Mouse (Mus musculus): ENCODE data around the gene Dusp5.
"Not testable (repeated sequence)": the region's sequence is repeated elsewhere in the genome, so short reads cannot be mapped to it uniquely, and the experiment has no call there.

The Dusp5 gene

GRCm38 (mm10) chr19:53575296-53576010 lies 46.5 kb downstream of the Dusp5 start:
- DNase-seq (ENCODE audit: low read depth) = no peak

- DNase-seq (ENCODE audit: low read depth) = no peak
These were observed 47.2 kb downstream of the Dusp5 start for GRCm38 (mm10) chr19:53576061-53576460.

- no peak for DNase-seq (ENCODE audit: low read depth)
These were observed 48.3 kb downstream of the Dusp5 start for GRCm38 (mm10) chr19:53577025-53577800.

- peak; percentile 77 for DNase-seq (ENCODE audit: low read depth)
These were observed 49.8 kb downstream of the Dusp5 start for GRCm38 (mm10) chr19:53578597-53579252.

- DNase-seq (ENCODE audit: low read depth) = not testable (repeated sequence)
These were observed 51.4 kb downstream of the Dusp5 start for GRCm38 (mm10) chr19:53580271-53580670.

DNA sequence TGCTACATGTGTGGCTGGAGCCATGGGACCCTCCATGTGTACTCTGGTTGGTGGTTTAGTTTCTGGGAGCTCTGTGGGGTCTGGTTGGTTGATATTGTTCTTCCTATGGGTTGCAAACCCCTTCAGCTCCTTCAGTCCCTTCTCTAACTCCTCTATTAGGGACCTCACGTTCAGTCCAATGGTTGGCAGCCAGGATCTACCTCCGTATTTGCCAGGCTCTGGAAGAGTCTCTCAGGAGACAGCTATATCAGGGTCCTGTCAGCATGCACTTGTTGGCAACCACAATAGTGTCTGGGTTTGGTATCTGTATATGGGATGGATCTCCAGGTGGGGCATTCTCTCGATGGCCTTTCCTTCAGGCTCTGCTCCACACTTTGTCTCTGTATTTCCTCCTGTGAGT lies 58.8 kb downstream of the Dusp5 start:
- not testable (repeated sequence) for DNase-seq (ENCODE audit: low read depth)

GRCm38 (mm10) chr19:53588968-53589367 lies 60.1 kb downstream of the Dusp5 start, which contains the start of gene Nutf2-ps1:
TSS of gene Nutf2-ps1 (minus strand) at chr19:53589068.
- DNase-seq (ENCODE audit: low read depth) = not testable (repeated sequence)

Measured in c-Kit-positive CD71-negative TER-119-negative erythroid progenitor cells, embryonic 14.5 days (primary cell).